Mouse (Mus musculus) embryonic facial prominence, embryonic 12.5 days (tissue): Measurements from ENCODE around the gene Cntfr. TPM values are rescaled to one million over a fixed set of nuclear protein-coding genes. Genes with fewer than 3 reads are reported as not detected.
"Not testable (repeated sequence)": the region's sequence is repeated elsewhere in the genome, so short reads cannot be mapped to it uniquely, and the experiment has no call there.

ENCODE experiments used
- ATAC-seq: fragments of 200-750 bp; cut with Nextera tagmentation; 2 replicates; pipeline ENCODE4 v1.8.0; 2017; ENCODE audit not compliant: insufficient number of reproducible peaks, insufficient read depth, low FRiP score, low TSS enrichment
- H3K27ac ChIP-seq: fragments of 300-500 bp; sonication (generic); 2 replicates; pipeline ENCODE4 v1.5.1; 2016; ENCODE audit warnings: mild to moderate bottlenecking
- H3K27me3 ChIP-seq: fragments of 300-500 bp; sonication (generic); 2 replicates; pipeline ENCODE4 v1.6.1; 2016; ENCODE audit warnings: mild to moderate bottlenecking, moderate library complexity
- H3K36me3 ChIP-seq: fragments of 300-500 bp; sonication (generic); 2 replicates; pipeline ENCODE4 v1.6.1; 2016; ENCODE audit warnings: mild to moderate bottlenecking
- H3K4me1 ChIP-seq: fragments of 300-500 bp; sonication (generic); 2 replicates; pipeline ENCODE4 v1.6.1; 2016
- H3K4me2 ChIP-seq: fragments of 300-500 bp; sonication (generic); replicated peaks from 2 replicates; pipeline ENCODE4 v1.6.1; 2016; ENCODE audit warnings: mild to moderate bottlenecking, moderate library complexity
- H3K4me3 ChIP-seq: fragments of 300-500 bp; sonication (generic); 2 replicates; pipeline ENCODE4 v1.5.1; 2016; ENCODE audit warnings: mild to moderate bottlenecking
- H3K9ac ChIP-seq: fragments of 300-500 bp; sonication (generic); 2 replicates; pipeline ENCODE4 v1.6.1; 2016; ENCODE audit warnings: mild to moderate bottlenecking, moderate library complexity
- H3K9me3 ChIP-seq: fragments of 300-500 bp; sonication (generic); 2 replicates; pipeline ENCODE4 v1.6.1; 2016; ENCODE audit warnings: mild to moderate bottlenecking, moderate library complexity
- WGBS: fragments of 180-500 bp; shearing (Covaris S2); methylation state at CpG from one replicate; pipeline ENCODE4 v1.1.7; 2016; 5-methylcytosine and 5-hydroxymethylcytosine counted together
- polyA plus RNA-seq: library from polyadenylated mRNA; unstranded; fragments of >200 nt; fragmentation: Nextera tagmentation; extraction: Ambion mirVana; gene quantifications from 2 replicates; pipeline ENCODE4 v1.2.1, GENCODE M21; 2016

The Cntfr gene
- 13.6 and 14.9 TPM in 2 replicates for polyA plus RNA-seq

GRCm38 (mm10) chr4:41696930-41697841, at the start of gene Cntfr:
TSS of gene Cntfr (minus strand) at chr4:41697089.
- not testable (repeated sequence) for H3K27ac ChIP-seq, ATAC-seq, H3K4me3 ChIP-seq, H3K9ac ChIP-seq, H3K4me1 ChIP-seq, H3K36me3 ChIP-seq, H3K9me3 ChIP-seq, H3K27me3 ChIP-seq
- peak within 1 kb of the TSS; percentile 39; the same call in 1 of the 2 replicates for H3K4me2 ChIP-seq
- 10% methylated on average over 32 of the region's 40 CpGs for WGBS

- ATAC-seq: no peak
- Histone ChIP-seq H3K9ac (no peak overlapping the region), H3K27me3 (no peaks in the 10 kb centered on the region)
These were observed 48.1 kb upstream of the Cntfr start for GRCm38 (mm10) chr4:41745021-41745420.

GRCm38 (mm10) chr4:41744131-41744530, 47.2 kb upstream of the Cntfr start:
- H3K4me2 ChIP-seq: no peak overlapping the region
- peaks cover 14% of the 10 kb centered on the region for H3K4me1 ChIP-seq
- no peak overlapping the region for H3K27ac ChIP-seq
- no peaks in the 10 kb centered on the region for H3K27me3 ChIP-seq
- H3K36me3 ChIP-seq: peaks cover 2% of the 10 kb centered on the region
- no peak overlapping the region for H3K4me3 ChIP-seq
- WGBS: 60% methylated on average over 2 of the region's 2 CpGs
- H3K9me3 ChIP-seq: peaks cover 13% of the 10 kb centered on the region
- ATAC-seq: no peak
- no peak overlapping the region for H3K9ac ChIP-seq

More at GRCm38 (mm10) chr4:41745021-41745420, 48.1 kb upstream of the Cntfr start:
- Histone ChIP-seq H3K27ac (no peak overlapping the region), H3K36me3 (no peaks in the 10 kb centered on the region), H3K4me3 (no peak overlapping the region), H3K9me3 (peaks cover 13% of the 10 kb centered on the region), H3K4me2 (no peak overlapping the region), H3K4me1 (peaks cover 5% of the 10 kb centered on the region)
- WGBS: 61% methylated on average over 1 of the region's 1 CpGs

- Histone ChIP-seq H3K27me3 (no peaks in the 10 kb centered on the region), H3K27ac (peak overlapping the region; percentile 78), H3K4me1 (peaks cover 14% of the 10 kb centered on the region), H3K9me3 (peaks cover 5% of the 10 kb centered on the region), H3K4me2 (peak overlapping the region; percentile 93), H3K36me3 (peaks cover 14% of the 10 kb centered on the region), H3K4me3 (peak overlapping the region; percentile 72), H3K9ac (peak overlapping the region; percentile 73)
- ATAC-seq: peak; percentile 95
- WGBS: under 1% methylated on average over 27 of the region's 27 CpGs
These were observed 44.3 kb upstream of the Cntfr start for GRCm38 (mm10) chr4:41741158-41741560.

GRCm38 (mm10) chr4:41740380-41741157, 43.7 kb upstream of the Cntfr start:
- ATAC-seq: peak; percentile 76

GRCm38 (mm10) chr4:41739260-41739659, 42.4 kb upstream of the Cntfr start:
- Histone ChIP-seq H3K4me1 (peaks cover 14% of the 10 kb centered on the region), H3K9ac (no peak overlapping the region), H3K27ac (no peak overlapping the region), H3K36me3 (peaks cover 14% of the 10 kb centered on the region), H3K4me2 (no peak overlapping the region), H3K4me3 (no peak overlapping the region), H3K27me3 (no peaks in the 10 kb centered on the region), H3K9me3 (no peaks in the 10 kb centered on the region)
- 94% methylated on average over 13 of the region's 13 CpGs for WGBS
- no peak for ATAC-seq

More at GRCm38 (mm10) chr4:41740380-41741157, 43.7 kb upstream of the Cntfr start:
- Histone ChIP-seq H3K27me3 (no peaks in the 10 kb centered on the region), H3K36me3 (peaks cover 14% of the 10 kb centered on the region), H3K9ac (peak overlapping the region; percentile 73), H3K4me2 (peak overlapping the region; percentile 93), H3K9me3 (no peaks in the 10 kb centered on the region), H3K4me1 (peaks cover 14% of the 10 kb centered on the region), H3K4me3 (peak overlapping the region; percentile 72), H3K27ac (peak overlapping the region; percentile 78)
- WGBS: 1% methylated on average over 48 of the region's 48 CpGs

- ATAC-seq: no peak
- Histone ChIP-seq H3K4me1 (peaks cover 14% of the 10 kb centered on the region), H3K4me2 (no peak overlapping the region), H3K4me3 (no peak overlapping the region), H3K9me3 (no peaks in the 10 kb centered on the region), H3K27ac (no peak overlapping the region), H3K27me3 (0 out of 2 replicates have a peak, but pooled peaks cover 4% of the 10 kb centered on the region), H3K36me3 (peaks cover 14% of the 10 kb centered on the region), H3K9ac (no peak overlapping the region)
- WGBS: 71% methylated on average over 1 of the region's 1 CpGs
These were observed 41.3 kb upstream of the Cntfr start for GRCm38 (mm10) chr4:41738256-41738603.

GRCm38 (mm10) chr4:41737602-41738255, 40.8 kb upstream of the Cntfr start:
- Histone ChIP-seq H3K9me3 (no peaks in the 10 kb centered on the region), H3K4me2 (no peak overlapping the region), H3K27me3 (peaks cover 9% of the 10 kb centered on the region), H3K4me3 (no peak overlapping the region), H3K4me1 (peaks cover 14% of the 10 kb centered on the region), H3K27ac (no peak overlapping the region), H3K36me3 (peaks cover 14% of the 10 kb centered on the region), H3K9ac (no peak overlapping the region)
- whole genome bisulfite sequencing: 47% methylated on average over 8 of the region's 8 CpGs
- no peak for ATAC-seq

GRCm38 (mm10) chr4:41731052-41731765, 34.3 kb upstream of the Cntfr start, which contains the start of gene Arid3c:
TSS of gene Arid3c (minus strand) at chr4:41731142.
- H3K27me3 ChIP-seq: peaks cover 69% of the 10 kb centered on the region
- H3K9me3 ChIP-seq: no peaks in the 10 kb centered on the region
- no peak for ATAC-seq
- WGBS: 1% methylated on average over 49 of the region's 50 CpGs
- no peaks in the 10 kb centered on the region for H3K36me3 ChIP-seq
- H3K4me2 ChIP-seq: peak within 1 kb of the TSS; percentile 61
- H3K4me1 ChIP-seq: peaks cover 8% of the 10 kb centered on the region; the same call in 1 of the 2 replicates
- no peak within 1 kb of the TSS for H3K27ac ChIP-seq
- peak within 1 kb of the TSS; percentile 38; the same call in 1 of the 2 replicates for H3K9ac ChIP-seq
- H3K4me3 ChIP-seq: peak within 1 kb of the TSS; percentile 36

GRCm38 (mm10) chr4:41726826-41727621, 30.1 kb upstream of the Cntfr start:
- Histone ChIP-seq H3K4me1 (peaks cover 23% of the 10 kb centered on the region), H3K4me3 (no peak overlapping the region), H3K36me3 (no peaks in the 10 kb centered on the region), H3K4me2 (no peak overlapping the region), H3K27me3 (peaks cover 82% of the 10 kb centered on the region), H3K27ac (no peak overlapping the region), H3K9me3 (no peaks in the 10 kb centered on the region), H3K9ac (no peak overlapping the region)
- no peak for ATAC-seq
- 13% methylated on average over 20 of the region's 20 CpGs for WGBS
